In genomic region chr4:52593821-52594356, GRCm38 (mm10) we compare ENCODE assay signal across 22 mouse cellular contexts. TPM values are rescaled to one million over a fixed set of nuclear protein-coding genes. Genes with fewer than 3 reads are reported as not detected.
DNase-seq lines count a peak whose midpoint lies in the region; ATAC-seq and TF ChIP-seq lines count a peak whose summit lies in the region.
"Had no signal": no experiment of that assay in that cellular context is flagged by ENCODE, and none has a peak within 500 bp of the region (broad histone marks: within the 10 kb centered on the region; RNA-seq: fewer than 3 reads in every experiment).

No protein-coding gene starts in this region.

- no peak for ATAC-seq in embryonic facial prominence, embryonic 14.5 days (ENCODE audit: low read depth)
- ATAC-seq in lung, embryonic 14.5 days (ENCODE audit: insufficient read depth) = no peak
- ATAC-seq in kidney, embryonic 15.5 days (replicated peaks; ENCODE audit: low FRiP score) = no peak

- no peak for TF ChIP-seq POLR2A in lung, adult 2 months (IDR thresholded peaks at IDR 0.05; ENCODE audit: borderline replicate concordance, extremely low read depth, low read depth, low read length)
- no peak for TF ChIP-seq POLR2A in brain, embryonic 14.5 days (IDR thresholded peaks at IDR 0.05; ENCODE audit: borderline replicate concordance, extremely low read depth, insufficient read depth, insufficient read length, poor library complexity, severe bottlenecking)

- no peaks in the 10 kb centered on the region for H3K27me3 ChIP-seq in embryonic facial prominence, embryonic 14.5 days (replicated peaks; ENCODE audit: control insufficient read depth, insufficient read depth, low read length)
- H3K27me3 ChIP-seq in embryonic facial prominence, embryonic 10.5 days (replicated peaks; ENCODE audit: low read depth, poor library complexity, severe bottlenecking) = no peaks in the 10 kb centered on the region
- no peaks in the 10 kb centered on the region for H3K27me3 ChIP-seq in lung, embryonic 14.5 days (ENCODE audit: insufficient read depth, low read length)
- H3K27me3 ChIP-seq in kidney, embryonic 15.5 days = no peaks in the 10 kb centered on the region
- H3K27me3 ChIP-seq: heart, embryonic 13.5 days; lung, embryonic 15.5 days; midbrain, embryonic 12.5 days had no signal

- DNase-seq in embryonic facial prominence, embryonic 14.5 days (ENCODE audit: low spot score) = peak; percentile 15
- no peak for DNase-seq in embryonic facial prominence, embryonic 10.5 days (ENCODE audit: low spot score)
- peak; percentile 18 for DNase-seq in lung, embryonic 14.5 days
- DNase-seq in lung, adult 2 months = no peak
- DNase-seq in brain, embryonic 14.5 days (ENCODE audit: low read depth) = peak; percentile 83
- peak; percentile 70 for DNase-seq in retina, postnatal 1 day
- DNase-seq: gastrocnemius, postnatal 14 days; heart, adult 18-20 months; heart, postnatal 36 days; kidney, adult 8-10 months; kidney, postnatal 25 days; right cerebral cortex, adult 18-20 months had no signal

- no peak overlapping the region for H3K27ac ChIP-seq in embryonic facial prominence, embryonic 14.5 days (replicated peaks; ENCODE audit: low read depth, low read length)
- H3K27ac ChIP-seq in embryonic facial prominence, embryonic 10.5 days (replicated peaks) = no peak overlapping the region
- no peak overlapping the region for H3K27ac ChIP-seq in lung, embryonic 14.5 days (ENCODE audit: low read depth)
- H3K27ac ChIP-seq in kidney, embryonic 15.5 days = no peak overlapping the region
- H3K27ac ChIP-seq: heart, embryonic 13.5 days; limb, embryonic 10.5 days; lung, embryonic 15.5 days; midbrain, embryonic 12.5 days; stomach, postnatal 0 days had no signal

- 39% methylated on average over 4 of the region's 4 CpGs for WGBS in embryonic facial prominence, embryonic 14.5 days
- WGBS in embryonic facial prominence, embryonic 10.5 days = 45% methylated on average over 4 of the region's 4 CpGs
- 54% methylated on average over 4 of the region's 4 CpGs for WGBS in lung, embryonic 14.5 days
- WGBS in lung, adult 2 months = 70% methylated on average over 4 of the region's 4 CpGs
- WGBS in kidney, embryonic 15.5 days = 70% methylated on average over 4 of the region's 4 CpGs

- no peak overlapping the region for H3K9ac ChIP-seq in embryonic facial prominence, embryonic 14.5 days (ENCODE audit: low read depth, low read length)
- no peak overlapping the region for H3K9ac ChIP-seq in lung, embryonic 14.5 days
- no peak overlapping the region for H3K9ac ChIP-seq in kidney, embryonic 15.5 days
- H3K9ac ChIP-seq: heart, embryonic 13.5 days; lung, embryonic 15.5 days; midbrain, embryonic 12.5 days had no signal

- H3K36me3 ChIP-seq in embryonic facial prominence, embryonic 14.5 days (ENCODE audit: control insufficient read depth, insufficient read depth, low read length) = no peaks in the 10 kb centered on the region
- no peaks in the 10 kb centered on the region for H3K36me3 ChIP-seq in embryonic facial prominence, embryonic 10.5 days (replicated peaks)
- H3K36me3 ChIP-seq in lung, embryonic 14.5 days (ENCODE audit: insufficient read depth) = no peaks in the 10 kb centered on the region
- no peaks in the 10 kb centered on the region for H3K36me3 ChIP-seq in kidney, embryonic 15.5 days
- H3K36me3 ChIP-seq: heart, embryonic 13.5 days; limb, embryonic 10.5 days; lung, embryonic 15.5 days; midbrain, embryonic 12.5 days had no signal

- H3K4me2 ChIP-seq in embryonic facial prominence, embryonic 14.5 days (ENCODE audit: low read depth, low read length) = no peak overlapping the region
- H3K4me2 ChIP-seq in lung, embryonic 14.5 days = no peak overlapping the region
- no peak overlapping the region for H3K4me2 ChIP-seq in kidney, embryonic 15.5 days
- H3K4me2 ChIP-seq: heart, embryonic 13.5 days; lung, embryonic 15.5 days; midbrain, embryonic 12.5 days had no signal

- H3K9me3 ChIP-seq in embryonic facial prominence, embryonic 14.5 days (ENCODE audit: control insufficient read depth, low read length) = no peaks in the 10 kb centered on the region
- H3K9me3 ChIP-seq in embryonic facial prominence, embryonic 10.5 days = no peaks in the 10 kb centered on the region
- H3K9me3 ChIP-seq in lung, embryonic 14.5 days (ENCODE audit: low read depth, low read length) = no peaks in the 10 kb centered on the region
- H3K9me3 ChIP-seq in kidney, embryonic 15.5 days (replicated peaks) = no peaks in the 10 kb centered on the region
- H3K9me3 ChIP-seq: heart, embryonic 13.5 days; limb, embryonic 10.5 days; lung, embryonic 15.5 days; midbrain, embryonic 12.5 days had no signal

- no peaks in the 10 kb centered on the region for H3K4me1 ChIP-seq in embryonic facial prominence, embryonic 14.5 days (ENCODE audit: control insufficient read depth, insufficient read depth, low read length)
- H3K4me1 ChIP-seq in embryonic facial prominence, embryonic 10.5 days = no peaks in the 10 kb centered on the region
- no peaks in the 10 kb centered on the region for H3K4me1 ChIP-seq in lung, embryonic 14.5 days (ENCODE audit: insufficient read depth)
- H3K4me1 ChIP-seq in lung, adult 2 months (ENCODE audit: control insufficient read depth, insufficient read depth, low read length) = no peaks in the 10 kb centered on the region
- H3K4me1 ChIP-seq in kidney, embryonic 15.5 days = no peaks in the 10 kb centered on the region
- H3K4me1 ChIP-seq: heart, embryonic 13.5 days; lung, embryonic 15.5 days; midbrain, embryonic 12.5 days had no signal

- no peak overlapping the region for H3K4me3 ChIP-seq in embryonic facial prominence, embryonic 14.5 days (ENCODE audit: low read depth, low read length)
- no peak overlapping the region for H3K4me3 ChIP-seq in embryonic facial prominence, embryonic 10.5 days
- H3K4me3 ChIP-seq in lung, embryonic 14.5 days (ENCODE audit: low read depth, low read length) = no peak overlapping the region
- no peak overlapping the region for H3K4me3 ChIP-seq in lung, adult 2 months (replicated peaks; ENCODE audit: extremely low read depth, low read depth, low read length)
- no peak overlapping the region for H3K4me3 ChIP-seq in kidney, embryonic 15.5 days (replicated peaks)
- H3K4me3 ChIP-seq: heart, embryonic 13.5 days; limb, embryonic 10.5 days; lung, embryonic 15.5 days; midbrain, embryonic 12.5 days had no signal

- TF ChIP-seq CTCF in lung, embryonic 14.5 days (IDR thresholded peaks at IDR 0.05; ENCODE audit: low read depth) = no peak
- no peak for TF ChIP-seq CTCF in lung, adult 2 months (IDR thresholded peaks at IDR 0.05; ENCODE audit: insufficient read depth, low read length)
- no peak for TF ChIP-seq CTCF in brain, embryonic 14.5 days (IDR thresholded peaks at IDR 0.05; ENCODE audit: borderline replicate concordance, extremely low read depth, insufficient read depth, insufficient read length)

RNA-seq across cellular contexts. Expression of gene Toporsl, which starts 2.2 kb away (rescaled TPM):
- polyA plus RNA-seq in embryonic facial prominence, embryonic 14.5 days (2014; fragmentation: Nextera tagmentation; extraction: Ambion mirVana) = not detected in 2 replicates
- polyA plus RNA-seq in embryonic facial prominence, embryonic 10.5 days (2016; fragmentation: Nextera tagmentation; extraction: Ambion mirVana) = not detected in 2 replicates
- polyA plus RNA-seq in lung, embryonic 14.5 days (2014; fragmentation: Nextera tagmentation; extraction: Ambion mirVana) = not detected in 2 replicates
- not detected in 2 replicates for polyA plus RNA-seq in lung, adult 2 months (2012; rRNA removed)
- not detected in 2 replicates for polyA plus RNA-seq in brain, embryonic 14.5 days (2012; rRNA removed)
- not detected in 2 replicates for polyA plus RNA-seq in kidney, embryonic 15.5 days (2015; fragmentation: Nextera tagmentation; extraction: Ambion mirVana)
- polyA plus RNA-seq: heart, embryonic 13.5 days; intestine, embryonic 14.5 days; limb, embryonic 10.5 days; liver, adult 2 months; lung, embryonic 15.5 days; stomach, postnatal 0 days; thymus, postnatal 0 days; urinary bladder, adult 2 months had no signal

Comparison
In these comparisons a context has a peak if more than half of its experiments do, and no peak if none do; other contexts are left out.
1. DNase-seq: peak in embryonic facial prominence, embryonic 14.5 days (single experiment), lung, embryonic 14.5 days (single experiment), brain, embryonic 14.5 days (single experiment) and retina, postnatal 1 day (single experiment); none in embryonic facial prominence, embryonic 10.5 days (single experiment) and lung, adult 2 months (single experiment).